Mouse (Mus musculus) monocyte, adult 2 months (primary cell): ENCODE measurements around the gene Stfa1.
"Not testable (repeated sequence)": the region's sequence is repeated elsewhere in the genome, so short reads cannot be mapped to it uniquely, and the experiment has no call there.

ENCODE experiments used
- DNase-seq, 2 experiments: peaks; one replicate each; pipeline ENCODE4 v3.0.0; 2022; ENCODE audit warnings: low spot score in 2 of 2, low read depth in 1 of 2

Gene Stfa1

GRCm38 (mm10) chr16:36276796-36277195 is at the start of gene Stfa1:
Gene Stfa1 (plus strand): TSS chr16:36276951.
- not testable (repeated sequence) for DNase-seq

- DNase-seq: not testable (repeated sequence)
Measured at GRCm38 (mm10) chr16:36260585-36260984, 16.2 kb upstream of the Stfa1 start.

GRCm38 (mm10) chr16:36289140-36289539 is 12.4 kb downstream of the Stfa1 start:
- DNase-seq: no peak

- no peak for DNase-seq
Measured at GRCm38 (mm10) chr16:36307631-36308030, 30.9 kb downstream of the Stfa1 start.

GRCm38 (mm10) chr16:36316111-36316510 is 39.4 kb downstream of the Stfa1 start:
- DNase-seq: not testable (repeated sequence)

- no peak for DNase-seq
Measured at GRCm38 (mm10) chr16:36319286-36319685, 42.5 kb downstream of the Stfa1 start.

- DNase-seq: no peak
Measured at GRCm38 (mm10) chr16:36334232-36334631, 57.5 kb downstream of the Stfa1 start, which contains the start of gene BC117090. Gene BC117090 (minus strand): TSS chr16:36334332.
